Mouse (Mus musculus) kidney, embryonic 15.5 days (tissue): ENCODE data around the gene Cln3. TPM values are rescaled to one million over a fixed set of nuclear protein-coding genes. Genes with fewer than 3 reads are reported as not detected.

Experiments used
- ATAC-seq: fragments of 200-750 bp; cut with Nextera tagmentation; replicated peaks from 2 replicates; pipeline ENCODE4 v1.8.0; 2017; ENCODE audit warnings: moderate TSS enrichment; ENCODE audit not compliant: low FRiP score
- H3K27ac ChIP-seq: fragments of 300-500 bp; sonication (generic); 2 replicates; pipeline ENCODE4 v1.5.1; 2015; ENCODE audit warnings: mild to moderate bottlenecking, inconsistent platforms
- H3K27me3 ChIP-seq: fragments of 300-500 bp; sonication (generic); 2 replicates; pipeline ENCODE4 v1.6.1; 2015; ENCODE audit warnings: inconsistent platforms
- H3K36me3 ChIP-seq: fragments of 300-500 bp; sonication (generic); 2 replicates; pipeline ENCODE4 v1.6.1; 2015; ENCODE audit warnings: inconsistent platforms
- H3K4me1 ChIP-seq: fragments of 300-500 bp; sonication (generic); 2 replicates; pipeline ENCODE4 v1.6.1; 2015; ENCODE audit warnings: inconsistent platforms
- H3K4me2 ChIP-seq: fragments of 300-500 bp; sonication (generic); 2 replicates; pipeline ENCODE4 v1.6.1; 2015; ENCODE audit warnings: moderate library complexity, mild to moderate bottlenecking, inconsistent platforms
- H3K4me3 ChIP-seq: fragments of 300-500 bp; sonication (generic); replicated peaks from 2 replicates; pipeline ENCODE4 v1.5.1; 2015; ENCODE audit warnings: mild to moderate bottlenecking, inconsistent platforms
- H3K9ac ChIP-seq: fragments of 300-500 bp; sonication (generic); 2 replicates; pipeline ENCODE4 v1.6.1; 2015; ENCODE audit warnings: mild to moderate bottlenecking, inconsistent platforms
- H3K9me3 ChIP-seq: fragments of 300-500 bp; sonication (generic); replicated peaks from 2 replicates; pipeline ENCODE4 v1.6.1; 2016; ENCODE audit warnings: inconsistent platforms
- WGBS: fragments of 180-500 bp; shearing (Covaris S2); methylation state at CpG from one replicate; pipeline ENCODE4 v1.1.7; 2015; ENCODE audit warnings: mixed read lengths; 5-methylcytosine and 5-hydroxymethylcytosine counted together
- polyA plus RNA-seq: library from polyadenylated mRNA; unstranded; fragments of >200 nt; fragmentation: Nextera tagmentation; extraction: Ambion mirVana; gene quantifications from 2 replicates; pipeline ENCODE4 v1.2.1, GENCODE M21; 2015

Gene Cln3
- polyA plus RNA-seq, 1 experiment from 2014 or later: 38.8 TPM

- WGBS: 6% methylated on average over 16 of the region's 16 CpGs
- Histone ChIP-seq H3K27me3 (peaks cover 10% of the 10 kb centered on the region), H3K36me3 (no peaks in the 10 kb centered on the region), H3K9ac (peak overlapping the region; percentile 8; the same call in 1 of the 2 replicates), H3K9me3 (no peaks in the 10 kb centered on the region), H3K27ac (no peak overlapping the region), H3K4me3 (0 out of 2 replicates have a peak overlapping the region, but pooled peaks have one; percentile 5), H3K4me1 (peaks cover 15% of the 10 kb centered on the region), H3K4me2 (peak overlapping the region; percentile 49)
- ATAC-seq: peak; percentile 49
Measured at GRCm38 (mm10) chr7:126587779-126588178, 2.2 kb upstream of the Cln3 start.

GRCm38 (mm10) chr7:126586839-126587238, 1.2 kb upstream of the Cln3 start:
- WGBS: 29% methylated on average over 8 of the region's 8 CpGs
- Histone ChIP-seq H3K4me1 (peaks cover 21% of the 10 kb centered on the region), H3K9ac (no peak overlapping the region), H3K4me3 (no peak overlapping the region), H3K27me3 (peaks cover 10% of the 10 kb centered on the region), H3K9me3 (no peaks in the 10 kb centered on the region), H3K4me2 (no peak overlapping the region), H3K36me3 (no peaks in the 10 kb centered on the region), H3K27ac (no peak overlapping the region)
- ATAC-seq: no peak

GRCm38 (mm10) chr7:126584506-126584977, 1.1 kb downstream of the Cln3 start, which contains the start of gene Apobr:
TSS of gene Apobr (plus strand) at chr7:126584942.
- WGBS: 73% methylated on average over 8 of the region's 8 CpGs
- H3K27me3 ChIP-seq: peaks cover 10% of the 10 kb centered on the region
- no peak for ATAC-seq
- H3K36me3 ChIP-seq: no peaks in the 10 kb centered on the region
- H3K9ac ChIP-seq: no peak within 1 kb of the TSS
- H3K4me3 ChIP-seq: peak within 1 kb of the TSS; percentile 58; the same call in 1 of the 2 replicates
- peaks cover 23% of the 10 kb centered on the region for H3K4me1 ChIP-seq
- H3K4me2 ChIP-seq: peak within 1 kb of the TSS; percentile 89
- no peaks in the 10 kb centered on the region for H3K9me3 ChIP-seq
- H3K27ac ChIP-seq: no peak within 1 kb of the TSS; the same call in 1 of the 2 replicates

GRCm38 (mm10) chr7:126583761-126584160, 1.9 kb downstream of the Cln3 start:
- peak overlapping the region; percentile 52; the same call in 1 of the 2 replicates for H3K9ac ChIP-seq
- H3K4me3 ChIP-seq: peak overlapping the region; percentile 58
- no peak for ATAC-seq
- 54% methylated on average over 6 of the region's 6 CpGs for WGBS
- H3K4me2 ChIP-seq: peak overlapping the region; percentile 89
- 0 out of 2 replicates have a peak, but pooled peaks cover 3% of the 10 kb centered on the region for H3K36me3 ChIP-seq
- H3K27me3 ChIP-seq: peaks cover 10% of the 10 kb centered on the region
- H3K4me1 ChIP-seq: peaks cover 23% of the 10 kb centered on the region
- H3K9me3 ChIP-seq: no peaks in the 10 kb centered on the region
- H3K27ac ChIP-seq: peak overlapping the region; percentile 90; the same call in 1 of the 2 replicates

GRCm38 (mm10) chr7:126583251-126583709, 2.3 kb downstream of the Cln3 start:
- peaks cover 7% of the 10 kb centered on the region; the same call in 1 of the 2 replicates for H3K36me3 ChIP-seq
- ATAC-seq: peak; percentile 74
- 2% methylated on average over 22 of the region's 22 CpGs for WGBS
- H3K27me3 ChIP-seq: peaks cover 10% of the 10 kb centered on the region
- H3K4me3 ChIP-seq: peak overlapping the region; percentile 58
- peak overlapping the region; percentile 89 for H3K4me2 ChIP-seq
- peak overlapping the region; percentile 90 for H3K27ac ChIP-seq
- H3K9ac ChIP-seq: peak overlapping the region; percentile 52
- H3K4me1 ChIP-seq: peaks cover 23% of the 10 kb centered on the region
- no peaks in the 10 kb centered on the region for H3K9me3 ChIP-seq

- H3K36me3 ChIP-seq: peaks cover 10% of the 10 kb centered on the region; the same call in 1 of the 2 replicates
- H3K4me1 ChIP-seq: peaks cover 19% of the 10 kb centered on the region
- H3K4me3 ChIP-seq: peak overlapping the region; percentile 58
- H3K27me3 ChIP-seq: peaks cover 8% of the 10 kb centered on the region
- H3K9ac ChIP-seq: peak overlapping the region; percentile 52
- WGBS: under 1% methylated on average over 20 of the region's 20 CpGs
- H3K4me2 ChIP-seq: peak overlapping the region; percentile 89
- peak overlapping the region; percentile 90; the same call in 1 of the 2 replicates for H3K27ac ChIP-seq
- ATAC-seq: peak; percentile 63
- H3K9me3 ChIP-seq: no peaks in the 10 kb centered on the region
Measured at GRCm38 (mm10) chr7:126582759-126583158, 2.9 kb downstream of the Cln3 start.

- no peak overlapping the region for H3K4me3 ChIP-seq
- 0 out of 2 replicates have a peak overlapping the region, but pooled peaks have one; percentile 6 for H3K4me2 ChIP-seq
- no peaks in the 10 kb centered on the region for H3K9me3 ChIP-seq
- no peak overlapping the region for H3K27ac ChIP-seq
- H3K4me1 ChIP-seq: peaks cover 8% of the 10 kb centered on the region; the same call in 1 of the 2 replicates
- 0 out of 2 replicates have a peak overlapping the region, but pooled peaks have one; percentile 21 for H3K9ac ChIP-seq
- ATAC-seq: no peak
- WGBS: 82% methylated on average over 6 of the region's 6 CpGs
- peaks cover 5% of the 10 kb centered on the region for H3K27me3 ChIP-seq
- H3K36me3 ChIP-seq: peaks cover 19% of the 10 kb centered on the region
Measured at GRCm38 (mm10) chr7:126581661-126582060, 4.0 kb downstream of the Cln3 start.

- Histone ChIP-seq H3K36me3 (peaks cover 26% of the 10 kb centered on the region), H3K4me3 (no peak overlapping the region), H3K9ac (no peak overlapping the region), H3K27me3 (no peaks in the 10 kb centered on the region), H3K4me1 (peaks cover 8% of the 10 kb centered on the region; the same call in 1 of the 2 replicates), H3K4me2 (no peak overlapping the region), H3K27ac (no peak overlapping the region), H3K9me3 (no peaks in the 10 kb centered on the region)
- ATAC-seq: no peak
- 64% methylated on average over 8 of the region's 8 CpGs for WGBS
Measured at GRCm38 (mm10) chr7:126579172-126579571, 6.4 kb downstream of the Cln3 start.

GRCm38 (mm10) chr7:126576946-126577345, 8.7 kb downstream of the Cln3 start:
- no peak overlapping the region for H3K4me3 ChIP-seq
- no peak overlapping the region for H3K9ac ChIP-seq
- 61% methylated on average over 8 of the region's 8 CpGs for WGBS
- no peak overlapping the region for H3K27ac ChIP-seq
- H3K4me2 ChIP-seq: no peak overlapping the region
- no peaks in the 10 kb centered on the region for H3K9me3 ChIP-seq
- peaks cover 38% of the 10 kb centered on the region for H3K36me3 ChIP-seq
- ATAC-seq: no peak
- peaks cover 2% of the 10 kb centered on the region; the same call in 1 of the 2 replicates for H3K4me1 ChIP-seq
- H3K27me3 ChIP-seq: no peaks in the 10 kb centered on the region

- H3K4me3 ChIP-seq: peak within 1 kb of the TSS; percentile 74
- WGBS: under 1% methylated on average over 46 of the region's 46 CpGs
- peak; percentile 97 for ATAC-seq
- H3K9ac ChIP-seq: peak within 1 kb of the TSS; percentile 68
- peak within 1 kb of the TSS; percentile 84 for H3K27ac ChIP-seq
- H3K4me2 ChIP-seq: peak within 1 kb of the TSS; percentile 61
- H3K27me3 ChIP-seq: no peaks in the 10 kb centered on the region
- H3K9me3 ChIP-seq: no peaks in the 10 kb centered on the region
- peaks cover 11% of the 10 kb centered on the region; the same call in 1 of the 2 replicates for H3K4me1 ChIP-seq
- H3K36me3 ChIP-seq: peaks cover 36% of the 10 kb centered on the region
Measured at GRCm38 (mm10) chr7:126566094-126566765, 19.4 kb downstream of the Cln3 start, which contains the start of gene Eif3c. TSS of gene Eif3c (minus strand) at chr7:126566411.

GRCm38 (mm10) chr7:126565693-126566092, 19.9 kb downstream of the Cln3 start:
- Histone ChIP-seq H3K4me1 (peaks cover 11% of the 10 kb centered on the region; the same call in 1 of the 2 replicates), H3K27me3 (no peaks in the 10 kb centered on the region), H3K4me3 (peak overlapping the region; percentile 74), H3K36me3 (peaks cover 42% of the 10 kb centered on the region), H3K4me2 (peak overlapping the region; percentile 61), H3K9me3 (no peaks in the 10 kb centered on the region), H3K9ac (peak overlapping the region; percentile 68), H3K27ac (peak overlapping the region; percentile 84)
- WGBS: 0% methylated on average over 28 of the region's 28 CpGs
- no peak; the same call in 1 of the 2 replicates for ATAC-seq

- H3K9me3 ChIP-seq: no peaks in the 10 kb centered on the region
- H3K4me1 ChIP-seq: no peaks in the 10 kb centered on the region
- H3K27ac ChIP-seq: no peak overlapping the region
- no peak for ATAC-seq
- H3K27me3 ChIP-seq: no peaks in the 10 kb centered on the region
- H3K4me3 ChIP-seq: no peak overlapping the region
- 97% methylated on average over 5 of the region's 5 CpGs for WGBS
- no peak overlapping the region for H3K4me2 ChIP-seq
- no peak overlapping the region for H3K9ac ChIP-seq
- H3K36me3 ChIP-seq: peaks cover 98% of the 10 kb centered on the region
Measured at GRCm38 (mm10) chr7:126556635-126557034, 29.0 kb downstream of the Cln3 start.
